Mouse (Mus musculus): ENCODE measurements around the gene Rps24.

The Rps24 gene

GRCm38 (mm10) chr14:24510679-24511078, 23.8 kb downstream of the Rps24 start:
- DNase-seq (ENCODE audit: low spot score in 2 of 2): no peak

GRCm38 (mm10) chr14:24512527-24513161, 25.7 kb downstream of the Rps24 start:
- no peak for DNase-seq (ENCODE audit: low spot score in 2 of 2)

GRCm38 (mm10) chr14:24521597-24521996, 34.7 kb downstream of the Rps24 start:
- DNase-seq (ENCODE audit: low spot score in 2 of 2): no peak

GRCm38 (mm10) chr14:24525137-24525536, 38.2 kb downstream of the Rps24 start:
- no peak for DNase-seq (ENCODE audit: low spot score in 2 of 2)

GRCm38 (mm10) chr14:24525677-24526415, 38.9 kb downstream of the Rps24 start:
- no peak for DNase-seq (ENCODE audit: low spot score in 2 of 2)

- DNase-seq (ENCODE audit: low spot score in 2 of 2): no peak
These were observed 39.5 kb downstream of the Rps24 start for GRCm38 (mm10) chr14:24526440-24526839.

GRCm38 (mm10) chr14:24530228-24530627, 43.3 kb downstream of the Rps24 start:
- no peak for DNase-seq (ENCODE audit: low spot score in 2 of 2)

GRCm38 (mm10) chr14:24534865-24535545, 48.1 kb downstream of the Rps24 start:
- DNase-seq (ENCODE audit: low spot score in 2 of 2): no peak

GRCm38 (mm10) chr14:24542901-24543300, 56.0 kb downstream of the Rps24 start:
- no peak for DNase-seq (ENCODE audit: low spot score in 2 of 2)

- peak; percentile 19 to 41 for DNase-seq (ENCODE audit: low spot score in 2 of 2)
These were observed 57.1 kb downstream of the Rps24 start for GRCm38 (mm10) chr14:24544057-24544456.

Data from frontal cortex, postnatal 36 days (tissue).